In genomic region chr5:143038794-143039193, GRCm38 (mm10) we compare ENCODE assay signal across 16 mouse cellular contexts.
DNase-seq lines count a peak whose midpoint lies in the region; ATAC-seq lines count a peak whose summit lies in the region.
"Had no signal": no experiment of that assay in that cellular context is flagged by ENCODE, and none has a peak within 500 bp of the region (broad histone marks: within the 10 kb centered on the region; RNA-seq: fewer than 3 reads in every experiment).

No protein-coding gene starts in this region.

- DNase-seq in limb, embryonic 10.5 days (ENCODE audit: low spot score): no peak
- DNase-seq in CD4-positive helper T cell, adult 2 months (ENCODE audit: low read depth, low spot score): peak; percentile 19
- DNase-seq in kidney, adult 8-10 months: no peak
- no peak for DNase-seq in adrenal gland, postnatal 25 days
- DNase-seq: adrenal gland, postnatal 10 days; cerebellum, postnatal 10 days; gastrocnemius, postnatal 25 days; heart, postnatal 4 days; lung, postnatal 14 days had no signal

- H3K27ac ChIP-seq in limb, embryonic 12.5 days: no peak overlapping the region
- H3K27ac ChIP-seq in limb, embryonic 10.5 days: no peak overlapping the region
- H3K27ac ChIP-seq: forebrain, embryonic 10.5 days; heart, embryonic 13.5 days; midbrain, embryonic 13.5 days had no signal

- ATAC-seq in limb, embryonic 12.5 days (ENCODE audit: insufficient number of reproducible peaks, insufficient read depth, low FRiP score, low TSS enrichment, low read depth): no peak
- ATAC-seq in granulocyte monocyte progenitor cell, adult 5-6 weeks (replicated peaks; ENCODE audit: poor library complexity, severe bottlenecking): peak; percentile 83
- ATAC-seq in monocyte, adult 5-6 weeks (replicated peaks; ENCODE audit: insufficient number of reproducible peaks, low FRiP score, low TSS enrichment, poor library complexity, severe bottlenecking): peak; percentile 76
- no peak for ATAC-seq in megakaryocyte progenitor cell, adult 5-6 weeks (replicated peaks; ENCODE audit: poor library complexity)
- ATAC-seq: midbrain, embryonic 13.5 days had no signal

- 79% methylated on average over 4 of the region's 4 CpGs for WGBS in limb, embryonic 12.5 days
- WGBS in limb, embryonic 10.5 days: 87% methylated on average over 4 of the region's 4 CpGs

- no peak overlapping the region for H3K4me2 ChIP-seq in limb, embryonic 12.5 days
- H3K4me2 ChIP-seq: heart, embryonic 13.5 days; midbrain, embryonic 13.5 days had no signal

- 0 out of 2 replicates have a peak overlapping the region, but pooled peaks have one; percentile 8 for H3K9ac ChIP-seq in limb, embryonic 12.5 days (replicated peaks)
- H3K9ac ChIP-seq: heart, embryonic 13.5 days; midbrain, embryonic 13.5 days had no signal

- H3K9me3 ChIP-seq in limb, embryonic 12.5 days: no peaks in the 10 kb centered on the region
- H3K9me3 ChIP-seq in limb, embryonic 10.5 days (replicated peaks): no peaks in the 10 kb centered on the region
- H3K9me3 ChIP-seq: forebrain, embryonic 10.5 days; heart, embryonic 13.5 days; midbrain, embryonic 13.5 days had no signal

- H3K27me3 ChIP-seq in limb, embryonic 12.5 days: no peaks in the 10 kb centered on the region
- no peaks in the 10 kb centered on the region for H3K27me3 ChIP-seq in limb, embryonic 10.5 days (ENCODE audit: low read depth, poor library complexity, severe bottlenecking)
- H3K27me3 ChIP-seq: heart, embryonic 13.5 days; midbrain, embryonic 13.5 days had no signal

- peaks cover 30% of the 10 kb centered on the region for H3K36me3 ChIP-seq in limb, embryonic 12.5 days
- peaks cover 35% of the 10 kb centered on the region for H3K36me3 ChIP-seq in limb, embryonic 10.5 days

- no peaks in the 10 kb centered on the region for H3K4me1 ChIP-seq in limb, embryonic 12.5 days (replicated peaks)
- H3K4me1 ChIP-seq in limb, embryonic 10.5 days: 0 out of 2 replicates have a peak, but pooled peaks cover 4% of the 10 kb centered on the region
- H3K4me1 ChIP-seq: forebrain, embryonic 10.5 days; midbrain, embryonic 13.5 days had no signal

- no peak overlapping the region for H3K4me3 ChIP-seq in limb, embryonic 12.5 days (replicated peaks)
- H3K4me3 ChIP-seq in limb, embryonic 10.5 days: no peak overlapping the region
- H3K4me3 ChIP-seq: forebrain, embryonic 10.5 days; heart, embryonic 13.5 days; midbrain, embryonic 13.5 days had no signal

Comparison
In these comparisons a context has a peak if more than half of its experiments do, and no peak if none do; other contexts are left out.
1. ATAC-seq: peak in granulocyte monocyte progenitor cell, adult 5-6 weeks (single experiment) and monocyte, adult 5-6 weeks (single experiment); none in limb, embryonic 12.5 days (single experiment) and megakaryocyte progenitor cell, adult 5-6 weeks (single experiment).